Mouse (Mus musculus): Measurements from ENCODE around the gene Vmn1r90. TPM values are rescaled to one million over a fixed set of nuclear protein-coding genes. Genes with fewer than 3 reads are reported as not detected.
"Not testable (repeated sequence)": the region's sequence is repeated elsewhere in the genome, so short reads cannot be mapped to it uniquely, and the experiment has no call there.

The Vmn1r90 gene
- polyA plus RNA-seq (2012; rRNA removed), result 0.13 and 0.21 TPM in 2 replicates

DNA sequence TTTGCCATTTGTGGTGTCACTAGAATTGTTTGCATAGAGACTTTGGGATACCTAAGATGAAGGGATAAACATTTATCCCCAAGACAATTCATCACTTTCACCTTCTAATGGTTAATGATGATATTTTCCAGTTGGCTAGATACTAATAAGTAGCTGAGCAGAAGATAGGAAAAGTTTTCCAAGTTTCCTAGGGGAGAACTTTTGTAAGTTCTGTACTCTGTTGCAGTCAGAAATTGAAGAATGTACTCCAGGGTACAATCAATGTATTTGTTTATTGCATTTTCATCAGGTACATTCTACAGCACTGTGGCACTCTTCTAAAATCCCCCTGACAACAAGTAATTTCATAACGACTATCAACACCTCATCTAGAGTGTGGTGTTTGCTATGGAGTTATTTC, at the start of gene Vmn1r90:
Gene Vmn1r90, minus strand, starts transcription at position 101 of the 400 bp plus-strand sequence.
- Histone ChIP-seq H3K4me3 (replicated peaks; ENCODE audit: insufficient read depth, low read depth, low read length) (no peak within 1 kb of the TSS), H3K4me1 (ENCODE audit: control insufficient read depth, insufficient read depth, low read length) (no peaks in the 10 kb centered on the region), H3K27me3 (ENCODE audit: control insufficient read depth, insufficient read depth, low read length) (no peaks in the 10 kb centered on the region), H3K27ac (ENCODE audit: insufficient read depth, low read length) (no peak within 1 kb of the TSS)
- no peak for DNase-seq
- no peak for TF ChIP-seq POLR2A (IDR thresholded peaks at IDR 0.05; ENCODE audit: borderline replicate concordance, insufficient read depth, low read length)
- no peak for TF ChIP-seq CTCF (IDR thresholded peaks at IDR 0.05; ENCODE audit: borderline replicate concordance, insufficient read depth, low read depth, low read length)
- 48% methylated on average over 1 of the region's 1 CpGs for WGBS

DNA sequence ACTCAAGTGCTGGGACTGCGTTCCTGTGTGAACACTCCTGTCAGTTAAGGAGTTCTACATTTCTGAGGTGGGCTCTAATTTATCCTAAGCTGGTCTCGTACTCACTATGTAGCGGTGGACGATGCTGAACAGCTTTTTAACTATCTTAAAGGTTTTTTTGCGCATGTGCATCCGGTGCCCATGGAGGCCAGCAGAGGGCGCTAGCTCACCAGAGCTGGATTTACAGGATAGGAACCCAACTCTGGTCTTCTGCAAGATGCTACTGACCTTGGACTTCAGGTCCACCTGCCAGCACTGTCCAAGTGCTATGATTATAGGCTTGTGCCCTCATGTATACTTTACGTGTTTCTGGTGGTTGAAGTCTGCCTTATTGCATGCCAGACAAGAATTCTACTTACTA, 29.7 kb upstream of the Vmn1r90 start:
- H3K4me3 ChIP-seq (replicated peaks; ENCODE audit: insufficient read depth, low read depth, low read length); H3K27ac ChIP-seq (ENCODE audit: insufficient read depth, low read length); H3K4me1 ChIP-seq (ENCODE audit: control insufficient read depth, insufficient read depth, low read length); H3K27me3 ChIP-seq (ENCODE audit: control insufficient read depth, insufficient read depth, low read length); DNase-seq: not testable (repeated sequence)
- WGBS, result 65% methylated on average over 8 of the region's 8 CpGs

DNA sequence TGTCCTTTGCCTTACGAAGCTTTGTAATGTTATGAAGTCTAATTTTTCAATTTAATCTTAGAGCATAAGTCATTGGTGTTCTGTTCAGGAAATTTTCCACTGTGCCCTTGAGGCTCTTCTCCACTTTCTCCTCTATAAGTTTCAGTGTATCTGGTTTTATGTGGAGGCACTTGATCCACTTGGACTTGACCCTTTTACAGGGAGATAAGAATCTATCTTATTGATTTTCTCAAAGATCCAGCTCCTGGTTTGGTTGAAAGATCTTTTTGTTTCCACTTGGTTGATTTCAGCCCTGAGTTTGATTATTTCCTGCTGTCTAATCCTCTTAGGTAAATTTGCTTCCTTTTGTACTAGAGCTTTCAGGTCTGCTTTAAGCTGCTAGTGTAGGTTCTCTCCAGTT, 11.0 kb downstream of the Vmn1r90 start:
- WGBS, result 73% methylated on average over 1 of the region's 1 CpGs

DNA sequence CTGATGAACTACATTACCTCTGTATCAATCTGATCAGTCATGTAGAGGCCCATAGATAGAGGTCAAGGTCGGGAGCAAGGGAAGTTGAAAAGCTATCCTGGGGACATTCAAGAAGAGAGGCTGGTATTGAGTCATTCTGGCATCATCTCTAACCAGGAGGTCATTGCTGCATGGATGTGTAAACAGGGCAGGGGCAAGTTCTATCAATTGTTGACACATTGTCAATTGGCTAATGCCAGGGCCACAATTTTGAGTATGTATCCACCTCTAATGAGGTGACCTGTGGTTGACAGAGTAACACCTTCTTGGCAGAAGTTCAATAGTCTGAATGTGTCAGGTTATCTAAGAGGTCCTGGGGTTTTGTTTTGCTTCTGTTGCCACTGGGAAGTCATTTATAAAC, 38.0 kb downstream of the Vmn1r90 start:
- 42% methylated on average over 1 of the region's 1 CpGs for WGBS
- no peaks in the 10 kb centered on the region for H3K27me3 ChIP-seq (ENCODE audit: control insufficient read depth, insufficient read depth, low read length)
- no peak overlapping the region for H3K27ac ChIP-seq (ENCODE audit: insufficient read depth, low read length)
- H3K4me1 ChIP-seq (ENCODE audit: control insufficient read depth, insufficient read depth, low read length), result no peaks in the 10 kb centered on the region
- DNase-seq, result no peak
- H3K4me3 ChIP-seq (replicated peaks; ENCODE audit: insufficient read depth, low read depth, low read length), result no peak overlapping the region
- TF ChIP-seq POLR2A (IDR thresholded peaks at IDR 0.05; ENCODE audit: borderline replicate concordance, insufficient read depth, low read length) (no peak), CTCF (IDR thresholded peaks at IDR 0.05; ENCODE audit: borderline replicate concordance, insufficient read depth, low read depth, low read length) (no peak)

More for the DNA sequence above, 11.0 kb downstream of the Vmn1r90 start:
- TF ChIP-seq CTCF (IDR thresholded peaks at IDR 0.05; ENCODE audit: borderline replicate concordance, insufficient read depth, low read depth, low read length), result no peak
- no peak for TF ChIP-seq POLR2A (IDR thresholded peaks at IDR 0.05; ENCODE audit: borderline replicate concordance, insufficient read depth, low read length)
- Histone ChIP-seq H3K4me3 (replicated peaks; ENCODE audit: insufficient read depth, low read depth, low read length) (no peak overlapping the region), H3K27ac (ENCODE audit: insufficient read depth, low read length) (no peak overlapping the region), H3K27me3 (ENCODE audit: control insufficient read depth, insufficient read depth, low read length) (no peaks in the 10 kb centered on the region), H3K4me1 (ENCODE audit: control insufficient read depth, insufficient read depth, low read length) (no peaks in the 10 kb centered on the region)
- DNase-seq, result no peak

DNA sequence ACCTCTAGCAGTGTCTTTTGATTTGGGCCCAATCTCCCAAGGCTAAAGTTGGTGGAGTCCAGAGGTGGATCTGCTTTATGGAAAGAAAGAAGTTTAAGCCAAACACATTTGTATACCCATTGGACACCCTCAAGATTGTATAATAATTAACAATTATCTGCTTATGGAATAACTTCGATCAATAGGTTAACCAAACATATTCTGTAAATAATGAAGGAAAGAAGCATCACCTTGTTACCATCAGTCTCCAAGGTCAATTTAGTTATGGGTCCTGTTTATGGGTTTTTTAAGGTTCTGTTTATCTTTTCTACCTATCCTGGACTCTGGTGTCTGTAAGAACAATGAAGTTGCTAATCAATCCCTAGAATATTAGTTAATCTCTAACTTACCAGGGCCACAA, 40.7 kb downstream of the Vmn1r90 start:
- WGBS, result 73% methylated on average over 1 of the region's 1 CpGs
- H3K27me3 ChIP-seq (ENCODE audit: control insufficient read depth, insufficient read depth, low read length), result no peaks in the 10 kb centered on the region
- H3K27ac ChIP-seq (ENCODE audit: insufficient read depth, low read length), result no peak overlapping the region
- H3K4me1 ChIP-seq (ENCODE audit: control insufficient read depth, insufficient read depth, low read length), result no peaks in the 10 kb centered on the region
- TF ChIP-seq POLR2A (IDR thresholded peaks at IDR 0.05; ENCODE audit: borderline replicate concordance, insufficient read depth, low read length), result no peak
- TF ChIP-seq CTCF (IDR thresholded peaks at IDR 0.05; ENCODE audit: borderline replicate concordance, insufficient read depth, low read depth, low read length), result no peak
- H3K4me3 ChIP-seq (replicated peaks; ENCODE audit: insufficient read depth, low read depth, low read length), result no peak overlapping the region
- DNase-seq, result no peak

DNA sequence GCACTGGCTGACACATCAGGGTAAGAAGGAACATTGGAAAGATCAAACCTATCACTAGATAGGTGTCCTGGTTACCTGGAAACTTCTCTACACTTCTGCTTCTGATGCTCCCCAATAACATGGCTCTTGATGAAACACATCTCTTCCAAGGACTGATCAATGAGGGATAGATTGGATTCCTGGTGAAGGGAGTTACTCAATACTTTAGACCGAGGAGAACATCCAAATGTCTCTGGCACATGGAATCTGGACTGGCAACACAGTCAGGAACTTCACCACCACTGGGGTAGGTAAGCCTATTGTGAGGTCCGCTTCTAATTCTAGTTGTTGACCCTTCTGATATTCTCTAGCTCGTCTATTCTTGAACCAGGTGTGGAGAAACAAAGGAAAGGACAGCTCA, 45.0 kb downstream of the Vmn1r90 start:
- no peak for DNase-seq
- TF ChIP-seq CTCF (IDR thresholded peaks at IDR 0.05; ENCODE audit: borderline replicate concordance, insufficient read depth, low read depth, low read length) (no peak), POLR2A (IDR thresholded peaks at IDR 0.05; ENCODE audit: borderline replicate concordance, insufficient read depth, low read length) (no peak)
- H3K27ac ChIP-seq (ENCODE audit: insufficient read depth, low read length), result no peak overlapping the region
- 49% methylated on average over 3 of the region's 3 CpGs for WGBS
- H3K27me3 ChIP-seq (ENCODE audit: control insufficient read depth, insufficient read depth, low read length), result no peaks in the 10 kb centered on the region
- no peak overlapping the region for H3K4me3 ChIP-seq (replicated peaks; ENCODE audit: insufficient read depth, low read depth, low read length)
- no peaks in the 10 kb centered on the region for H3K4me1 ChIP-seq (ENCODE audit: control insufficient read depth, insufficient read depth, low read length)

Other genes starting within 250 kb of the Vmn1r90 start
- gene Obox8, start 229.9 kb downstream of the Vmn1r90 start, polyA plus RNA-seq (2012; rRNA removed), result not detected in 2 replicates
- not detected in 2 replicates for gene Sult2a8, start 116.7 kb downstream of the Vmn1r90 start, polyA plus RNA-seq (2012; rRNA removed)
- not detected in 2 replicates for gene Sult2a7, start 69.3 kb downstream of the Vmn1r90 start, polyA plus RNA-seq (2012; rRNA removed)
- gene Obox7, start 96.0 kb upstream of the Vmn1r90 start, polyA plus RNA-seq (2012; rRNA removed), result not detected in 2 replicates

All from cerebellum, adult 2 months (tissue).